Mouse (Mus musculus): ENCODE data around the gene Ramp2.

The Ramp2 gene

GRCm38 (mm10) chr11:101269577-101270116 lies 23.8 kb downstream of the Ramp2 start:
- DNase-seq (ENCODE audit: low spot score) = no peak

GRCm38 (mm10) chr11:101272446-101272845 lies 26.6 kb downstream of the Ramp2 start:
- no peak for DNase-seq (ENCODE audit: low spot score)

- DNase-seq (ENCODE audit: low spot score) = no peak
Observed at GRCm38 (mm10) chr11:101275309-101275708, 29.5 kb downstream of the Ramp2 start.

GRCm38 (mm10) chr11:101276319-101277070 lies 30.7 kb downstream of the Ramp2 start:
- no peak for DNase-seq (ENCODE audit: low spot score)

- DNase-seq (ENCODE audit: low spot score) = no peak
Observed at GRCm38 (mm10) chr11:101277381-101278222, 31.8 kb downstream of the Ramp2 start.

- peak; percentile 70 for DNase-seq (ENCODE audit: low spot score)
Observed at GRCm38 (mm10) chr11:101278223-101279192, 32.7 kb downstream of the Ramp2 start, which contains the start of the genes Cntd1 and Coa3. Gene Cntd1 (plus strand): TSS chr11:101279012. Gene Coa3 (minus strand): TSS chr11:101279114.

- DNase-seq (ENCODE audit: low spot score) = no peak
Observed at GRCm38 (mm10) chr11:101279193-101279569, 33.4 kb downstream of the Ramp2 start.

GRCm38 (mm10) chr11:101280837-101281236 lies 35.0 kb downstream of the Ramp2 start:
- DNase-seq (ENCODE audit: low spot score) = no peak

GRCm38 (mm10) chr11:101282896-101283295 lies 37.1 kb downstream of the Ramp2 start:
- no peak for DNase-seq (ENCODE audit: low spot score)

- no peak for DNase-seq (ENCODE audit: low spot score)
Observed at GRCm38 (mm10) chr11:101283805-101284204, 38.0 kb downstream of the Ramp2 start.

- no peak for DNase-seq (ENCODE audit: low spot score)
Observed at GRCm38 (mm10) chr11:101287306-101287705, 41.5 kb downstream of the Ramp2 start.

GRCm38 (mm10) chr11:101291231-101291630 lies 45.4 kb downstream of the Ramp2 start:
- DNase-seq (ENCODE audit: low spot score) = no peak

- DNase-seq (ENCODE audit: low spot score) = no peak
Observed at GRCm38 (mm10) chr11:101295191-101295590, 49.4 kb downstream of the Ramp2 start.

GRCm38 (mm10) chr11:101300881-101301280 lies 55.1 kb downstream of the Ramp2 start:
- no peak for DNase-seq (ENCODE audit: low spot score)

- no peak for DNase-seq (ENCODE audit: low spot score)
Observed at GRCm38 (mm10) chr11:101301299-101302003, 55.6 kb downstream of the Ramp2 start.

GRCm38 (mm10) chr11:101302004-101302798 lies 56.4 kb downstream of the Ramp2 start, which contains the start of gene Becn1:
Gene Becn1 (minus strand): TSS chr11:101302286.
- peak; percentile 99 for DNase-seq (ENCODE audit: low spot score)

- DNase-seq (ENCODE audit: low spot score) = no peak
Observed at GRCm38 (mm10) chr11:101307744-101308143, 61.9 kb downstream of the Ramp2 start.
